Mouse (Mus musculus) CD8-positive naive resting alpha-beta T cell, adult 2 months (primary cell): ENCODE data around the gene Acot2.
"Not testable (repeated sequence)": the region's sequence is repeated elsewhere in the genome, so short reads cannot be mapped to it uniquely, and the experiment has no call there.

Experiments used
- DNase-seq, 2 experiments: peaks; one replicate each; pipeline ENCODE4 v3.0.0; 2022; ENCODE audit warnings: low read depth in 2 of 2, low spot score in 2 of 2

Gene Acot2

GRCm38 (mm10) chr12:83997221-83997620 lies 9.6 kb downstream of the Acot2 start:
- no peak for DNase-seq

DNA sequence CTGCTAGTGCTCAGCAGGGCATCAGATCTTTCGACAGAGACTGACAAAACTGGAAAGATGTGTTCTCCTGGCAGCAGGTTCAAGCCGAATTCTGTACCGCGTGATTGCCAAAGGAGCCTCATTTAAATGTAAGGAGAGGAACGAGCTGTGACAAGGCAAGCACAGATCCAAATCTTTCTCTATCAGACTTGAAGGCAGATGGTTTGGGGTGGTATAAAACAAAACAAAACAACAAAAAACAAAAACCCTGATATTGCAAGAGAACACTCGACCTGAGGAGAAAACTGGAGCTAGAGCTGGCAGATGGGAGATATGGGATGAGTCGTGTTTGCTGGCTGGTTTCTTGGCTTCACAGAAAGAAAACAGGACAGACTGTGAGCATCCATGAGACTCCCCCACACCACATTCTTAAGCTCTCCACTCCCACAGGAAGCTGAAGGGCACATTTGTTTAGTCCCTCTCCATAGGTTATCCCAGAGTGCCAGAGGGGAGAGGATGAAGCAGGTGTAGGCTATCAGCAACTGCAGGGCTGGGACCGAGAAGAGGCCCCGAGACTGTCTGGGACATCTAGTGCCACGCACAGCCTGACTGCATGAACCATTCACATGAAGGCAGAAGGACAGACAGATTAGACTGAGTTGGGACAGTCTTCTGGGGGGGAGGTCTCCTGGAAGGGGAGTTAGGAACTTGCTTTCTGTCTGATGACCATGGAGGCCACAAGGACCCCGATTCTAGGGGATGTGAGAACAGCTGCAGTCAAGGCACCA lies 10.9 kb downstream of the Acot2 start:
- DNase-seq: no peak

- DNase-seq: not testable (repeated sequence)
Observed at GRCm38 (mm10) chr12:83999237-83999636, 11.6 kb downstream of the Acot2 start.

DNA sequence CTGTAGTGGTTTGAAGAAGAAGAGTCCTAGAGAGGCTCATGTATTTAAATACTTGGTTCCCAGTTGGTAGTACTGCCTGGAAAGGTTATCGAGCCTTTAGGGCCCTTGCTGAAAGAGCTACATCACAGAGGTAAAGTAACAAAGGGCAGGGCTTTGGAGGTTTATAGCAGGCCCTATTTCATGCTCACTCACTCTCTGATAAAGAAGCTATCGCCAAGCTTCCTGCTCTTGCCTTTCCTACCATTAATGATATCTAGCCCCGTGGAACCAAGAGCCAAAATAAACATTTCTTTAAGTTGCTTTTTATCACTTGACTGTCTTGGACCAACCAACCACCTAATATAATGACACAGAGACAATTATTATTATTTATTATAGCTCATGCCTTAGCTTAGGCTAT lies 12.8 kb downstream of the Acot2 start:
- DNase-seq: no peak

DNA sequence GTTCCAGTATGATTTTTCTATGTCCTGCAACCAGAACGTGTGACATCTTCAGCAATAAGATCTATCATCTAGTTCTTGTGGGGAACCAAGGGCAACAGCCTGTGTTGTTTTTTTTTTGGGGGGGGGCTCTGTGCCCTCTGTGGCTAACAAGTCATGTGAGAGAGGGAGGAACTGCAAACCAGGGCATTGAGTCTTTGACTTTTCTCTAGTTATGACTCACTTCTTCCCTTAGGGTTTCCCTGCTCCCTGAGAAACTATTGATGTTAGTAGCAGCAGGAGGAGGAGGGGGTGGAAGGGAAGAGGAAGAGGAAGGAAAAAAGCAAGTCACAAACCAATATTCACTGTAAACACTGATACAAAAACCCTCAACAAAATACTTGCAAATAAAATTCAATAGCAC lies 16.2 kb downstream of the Acot2 start:
- DNase-seq: no peak

- no peak for DNase-seq
Observed at GRCm38 (mm10) chr12:84008251-84008650, 20.6 kb downstream of the Acot2 start.

DNA sequence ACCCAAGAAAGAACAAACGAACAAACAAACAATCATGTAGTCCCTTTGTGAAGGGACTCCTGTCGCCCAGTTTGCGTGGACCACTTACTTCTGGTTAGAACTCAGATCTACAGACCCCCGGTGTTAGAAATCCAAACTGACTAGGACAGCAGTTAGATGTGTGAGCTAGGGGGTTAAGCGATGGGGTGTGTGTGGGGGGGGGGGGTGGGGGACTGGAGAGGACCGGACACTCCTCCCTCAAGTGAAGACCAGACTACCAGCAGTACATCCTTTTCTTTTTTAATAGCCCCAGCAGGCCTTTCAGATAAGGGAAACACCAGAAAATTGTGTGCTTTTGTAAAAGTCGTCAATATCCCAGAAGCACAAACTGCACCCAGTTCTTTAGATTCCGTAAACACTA lies 21.1 kb downstream of the Acot2 start:
- DNase-seq: no peak

DNA sequence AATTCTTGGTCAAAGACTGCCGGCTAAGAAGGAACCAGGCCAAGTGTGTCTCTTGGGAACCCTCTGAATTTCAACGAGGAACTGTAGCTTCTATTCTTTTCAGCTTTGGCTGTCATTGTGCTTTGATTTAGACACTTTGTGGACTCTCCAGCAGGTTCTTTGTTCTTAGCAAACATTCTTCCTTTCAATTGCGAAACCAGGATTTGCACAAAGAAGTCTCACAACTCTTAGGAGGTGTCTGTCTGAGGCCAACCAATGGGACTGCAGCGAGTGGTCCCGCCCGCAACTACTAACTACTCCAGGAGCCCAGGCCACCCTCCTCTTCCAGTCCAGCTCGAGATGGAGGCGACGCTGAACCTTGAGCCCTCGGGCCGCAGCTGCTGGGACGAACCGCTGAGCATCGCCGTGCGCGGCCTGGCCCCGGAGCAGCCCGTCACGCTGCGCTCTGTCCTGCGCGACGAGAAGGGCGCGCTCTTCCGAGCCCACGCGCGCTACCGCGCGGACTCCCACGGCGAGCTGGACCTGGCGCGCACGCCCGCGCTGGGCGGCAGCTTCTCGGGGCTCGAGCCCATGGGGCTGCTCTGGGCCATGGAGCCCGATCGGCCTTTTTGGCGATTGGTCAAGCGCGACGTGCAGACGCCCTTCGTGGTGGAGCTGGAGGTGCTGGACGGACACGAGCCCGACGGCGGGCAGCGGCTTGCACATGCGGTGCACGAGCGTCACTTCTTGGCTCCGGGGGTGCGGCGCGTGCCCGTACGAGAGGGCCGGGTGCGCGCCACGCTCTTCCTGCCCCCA lies 21.7 kb downstream of the Acot2 start, which contains the start of gene Acot1:
Gene Acot1, plus strand, starts transcription at position 320 of the 795 bp plus-strand sequence.
- DNase-seq: not testable (repeated sequence)

GRCm38 (mm10) chr12:84010201-84010600 lies 22.5 kb downstream of the Acot2 start:
- DNase-seq: no peak

DNA sequence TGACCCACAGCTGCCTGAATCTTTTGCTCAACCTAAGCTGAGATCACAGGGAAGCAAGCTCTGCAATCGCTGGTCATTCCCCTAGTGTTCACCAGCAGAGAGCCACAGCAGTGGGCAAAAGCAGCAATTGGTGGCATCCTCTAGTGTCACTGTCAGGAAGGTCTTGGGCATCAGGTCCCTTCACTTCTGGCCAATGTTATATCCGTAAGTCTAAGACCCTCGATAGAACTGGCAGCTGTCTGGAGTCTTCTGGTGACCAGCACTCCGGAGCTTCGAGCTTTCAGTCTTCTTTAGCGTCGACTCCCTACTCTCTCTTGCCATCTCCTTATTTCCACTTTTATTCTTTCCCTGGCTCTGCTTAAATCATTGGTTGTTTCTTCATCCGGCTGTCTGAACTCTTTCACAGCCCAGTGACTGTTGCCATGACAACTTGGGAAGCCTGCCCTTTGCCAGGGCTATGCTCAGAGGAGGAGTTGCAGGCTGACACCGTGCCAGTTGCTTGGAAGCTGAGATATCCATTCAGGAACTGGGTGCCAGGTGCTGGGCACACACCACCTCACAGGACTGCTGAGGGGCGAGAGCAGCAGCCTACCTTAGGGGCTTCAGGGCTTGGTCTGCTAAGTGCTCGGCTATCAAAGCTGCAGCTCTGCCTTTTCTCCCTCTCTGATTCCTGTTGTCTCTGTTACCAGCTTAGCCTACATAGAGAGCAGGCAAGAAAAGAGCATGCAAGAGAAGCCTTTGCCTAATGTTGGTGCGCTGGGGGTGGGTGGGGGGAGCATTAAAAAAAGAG lies 23.8 kb downstream of the Acot2 start:
- DNase-seq: no peak

DNA sequence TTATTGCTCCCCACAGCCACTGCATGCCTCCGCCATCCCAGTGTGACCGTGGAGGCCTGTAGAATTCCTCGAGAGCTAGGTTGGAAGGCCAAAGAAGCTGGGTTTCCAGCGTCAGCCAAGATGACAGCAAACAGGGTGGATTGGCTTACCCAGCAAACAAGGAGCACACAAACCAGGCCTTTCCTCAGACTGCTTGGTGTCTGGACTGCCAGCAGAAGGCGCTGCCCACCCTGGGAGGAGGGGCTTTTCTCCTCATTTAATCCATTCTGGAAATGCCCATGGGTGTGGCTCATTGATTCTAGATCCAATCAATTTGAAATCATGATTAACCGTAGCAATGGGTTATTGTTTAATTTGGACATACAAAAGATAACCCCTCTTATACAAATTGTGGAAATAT lies 25.5 kb downstream of the Acot2 start:
- DNase-seq: no peak

- no peak for DNase-seq
Observed at GRCm38 (mm10) chr12:84013701-84014100, 26.0 kb downstream of the Acot2 start.

GRCm38 (mm10) chr12:84020528-84020927 lies 32.9 kb downstream of the Acot2 start:
- DNase-seq: not testable (repeated sequence)

DNA sequence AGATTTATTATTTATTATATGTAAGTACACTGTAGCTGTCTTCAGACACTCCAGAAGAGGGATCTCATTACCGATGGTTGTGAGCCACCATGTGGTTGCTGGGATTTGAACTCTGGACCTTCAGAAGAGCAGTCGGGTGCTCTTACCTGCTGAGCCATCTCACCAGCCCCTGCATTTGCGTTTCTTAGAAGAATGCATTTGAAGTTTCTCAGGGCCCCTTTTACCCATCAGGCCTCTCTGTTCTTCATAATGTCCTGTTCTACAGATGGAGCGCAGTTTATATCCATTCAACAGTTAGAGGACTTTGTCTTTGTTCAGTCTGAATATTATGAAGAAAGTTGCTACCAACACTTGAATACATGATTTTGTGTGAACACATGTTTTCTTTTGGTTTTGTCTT lies 34.6 kb downstream of the Acot2 start:
- not testable (repeated sequence) for DNase-seq

GRCm38 (mm10) chr12:84023052-84023745 lies 35.5 kb downstream of the Acot2 start:
- DNase-seq: no peak

- DNase-seq: no peak
Observed at GRCm38 (mm10) chr12:84025888-84026287, 38.2 kb downstream of the Acot2 start.

- not testable (repeated sequence) for DNase-seq
Observed at GRCm38 (mm10) chr12:84028328-84028727, 40.7 kb downstream of the Acot2 start.

DNA sequence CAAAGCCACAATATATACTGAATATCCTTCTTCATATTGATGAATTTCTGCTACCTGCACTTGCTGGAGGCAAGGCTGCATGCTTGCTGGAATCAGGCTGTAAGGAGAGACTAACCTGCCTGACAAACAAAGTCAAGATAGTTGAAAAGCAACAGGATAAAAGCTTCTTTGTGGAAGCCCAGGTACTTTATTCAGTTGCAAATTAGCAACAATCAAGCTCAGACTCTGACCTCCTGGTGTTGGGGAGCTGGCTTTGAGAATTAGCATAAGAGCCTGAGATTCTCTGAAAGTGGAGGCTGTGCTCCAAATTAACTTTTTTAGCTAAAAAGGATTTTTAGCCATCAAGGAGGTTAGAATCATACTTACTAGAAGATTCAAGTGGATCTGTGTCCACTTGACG lies 41.4 kb downstream of the Acot2 start:
- DNase-seq: not testable (repeated sequence)

DNA sequence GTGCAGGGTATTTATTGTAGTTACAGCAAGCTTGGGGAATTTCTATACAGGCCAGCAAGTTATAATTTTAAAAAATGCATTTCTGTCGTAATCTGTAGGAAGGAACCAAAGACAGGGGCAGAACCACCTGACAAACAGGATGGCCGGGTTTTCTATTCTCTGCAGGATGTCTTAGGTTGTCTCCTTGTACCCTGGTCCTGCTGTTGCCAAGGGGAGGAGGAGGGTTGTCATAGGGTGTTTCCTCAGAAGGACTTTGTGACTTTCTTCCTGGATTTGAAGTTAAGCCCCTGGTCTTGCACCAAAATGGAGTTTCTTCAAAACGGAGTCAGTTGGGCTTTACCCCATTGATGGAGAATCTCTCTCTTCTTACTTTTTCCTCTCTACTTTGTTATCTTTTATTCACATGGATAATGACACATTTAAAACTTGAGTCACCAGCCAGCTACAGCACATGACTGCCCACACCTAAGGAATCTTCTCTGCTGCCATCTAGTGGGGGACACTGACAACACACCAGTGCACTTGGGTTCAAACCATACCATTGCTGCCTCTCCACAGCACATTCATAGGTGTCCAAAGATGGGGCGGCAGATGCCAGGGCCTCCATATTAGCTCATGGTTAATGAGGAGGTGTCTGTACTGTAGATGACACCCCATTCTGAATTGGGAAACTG lies 43.1 kb downstream of the Acot2 start:
- DNase-seq: peak; percentile 58 to 78

DNA sequence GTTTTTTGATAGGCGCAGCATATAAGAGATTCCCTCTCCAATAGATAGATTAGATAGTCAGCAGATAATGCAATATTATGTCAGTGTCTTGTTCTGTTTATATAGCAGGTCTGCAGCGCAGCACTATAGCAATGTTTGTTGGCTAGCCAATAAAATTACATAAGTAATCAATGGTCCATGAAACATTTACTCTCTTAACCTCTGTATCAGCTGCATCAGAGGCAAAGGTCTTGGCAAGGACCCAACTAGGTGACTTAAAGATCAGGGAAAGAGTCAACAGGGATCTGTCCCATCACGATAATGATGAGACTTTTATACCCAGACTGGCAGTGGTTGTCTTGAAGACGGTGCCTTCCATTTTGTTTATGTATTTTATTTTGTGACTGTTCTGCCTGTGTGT lies 45.2 kb downstream of the Acot2 start:
- no peak for DNase-seq
